Mouse (Mus musculus): ENCODE measurements around the gene Srsf6.

GRCm38 (mm10) chr2:162950776-162951175 is 19.4 kb downstream of the Srsf6 start:
- TF ChIP-seq CTCF (conservative IDR thresholded peaks at IDR 0.05; ENCODE audit: low read length) (no peak), NANOG (IDR thresholded peaks at IDR 0.05; ENCODE audit: borderline replicate concordance, low read length) (no peak)
